Mouse (Mus musculus) forebrain, embryonic 13.5 days (tissue): ENCODE measurements around the gene Arl6ip4. TPM values are rescaled to one million over a fixed set of nuclear protein-coding genes. Genes with fewer than 3 reads are reported as not detected.

Experiments used
- ATAC-seq: fragments of 200-750 bp; cut with Nextera tagmentation; 2 replicates; pipeline ENCODE4 v1.8.0; 2017
- H3K27ac ChIP-seq: fragments of 300-500 bp; sonication (generic); 2 replicates; pipeline ENCODE4 v1.5.1; 2015; ENCODE audit warnings: inconsistent platforms, mild to moderate bottlenecking, moderate library complexity
- H3K27me3 ChIP-seq: fragments of 300-500 bp; sonication (generic); 2 replicates; pipeline ENCODE4 v1.6.1; 2015; ENCODE audit warnings: mild to moderate bottlenecking, inconsistent platforms
- H3K36me3 ChIP-seq: fragments of 300-500 bp; sonication (generic); 2 replicates; pipeline ENCODE4 v1.6.1; 2015; ENCODE audit warnings: mild to moderate bottlenecking, inconsistent platforms; ENCODE audit not compliant: poor library complexity, severe bottlenecking
- H3K4me1 ChIP-seq: fragments of 300-500 bp; sonication (generic); 2 replicates; pipeline ENCODE4 v1.6.1; 2015; ENCODE audit warnings: inconsistent platforms
- H3K4me2 ChIP-seq: fragments of 300-500 bp; sonication (generic); 2 replicates; pipeline ENCODE4 v1.6.1; 2015; ENCODE audit warnings: inconsistent platforms, mild to moderate bottlenecking, moderate library complexity
- H3K4me3 ChIP-seq: fragments of 300-500 bp; sonication (generic); 2 replicates; pipeline ENCODE4 v1.5.1; 2015; ENCODE audit warnings: mild to moderate bottlenecking, inconsistent platforms
- H3K9ac ChIP-seq: fragments of 300-500 bp; sonication (generic); 2 replicates; pipeline ENCODE4 v1.6.1; 2015; ENCODE audit warnings: mild to moderate bottlenecking, inconsistent platforms
- H3K9me3 ChIP-seq: fragments of 300-500 bp; sonication (generic); replicated peaks from 2 replicates; pipeline ENCODE4 v1.6.1; 2016; ENCODE audit warnings: inconsistent platforms
- WGBS: fragments of 180-500 bp; shearing (Covaris S2); methylation state at CpG from one replicate; pipeline ENCODE4 v1.1.7; 2015; 5-methylcytosine and 5-hydroxymethylcytosine counted together
- polyA plus RNA-seq: library from polyadenylated mRNA; unstranded; fragments of >200 nt; fragmentation: Nextera tagmentation; extraction: Ambion mirVana; gene quantifications from 2 replicates; pipeline ENCODE4 v1.2.1, GENCODE M21; 2015

The Arl6ip4 gene
- polyA plus RNA-seq, 1 experiment from 2014 or later, result 83.0 TPM

DNA sequence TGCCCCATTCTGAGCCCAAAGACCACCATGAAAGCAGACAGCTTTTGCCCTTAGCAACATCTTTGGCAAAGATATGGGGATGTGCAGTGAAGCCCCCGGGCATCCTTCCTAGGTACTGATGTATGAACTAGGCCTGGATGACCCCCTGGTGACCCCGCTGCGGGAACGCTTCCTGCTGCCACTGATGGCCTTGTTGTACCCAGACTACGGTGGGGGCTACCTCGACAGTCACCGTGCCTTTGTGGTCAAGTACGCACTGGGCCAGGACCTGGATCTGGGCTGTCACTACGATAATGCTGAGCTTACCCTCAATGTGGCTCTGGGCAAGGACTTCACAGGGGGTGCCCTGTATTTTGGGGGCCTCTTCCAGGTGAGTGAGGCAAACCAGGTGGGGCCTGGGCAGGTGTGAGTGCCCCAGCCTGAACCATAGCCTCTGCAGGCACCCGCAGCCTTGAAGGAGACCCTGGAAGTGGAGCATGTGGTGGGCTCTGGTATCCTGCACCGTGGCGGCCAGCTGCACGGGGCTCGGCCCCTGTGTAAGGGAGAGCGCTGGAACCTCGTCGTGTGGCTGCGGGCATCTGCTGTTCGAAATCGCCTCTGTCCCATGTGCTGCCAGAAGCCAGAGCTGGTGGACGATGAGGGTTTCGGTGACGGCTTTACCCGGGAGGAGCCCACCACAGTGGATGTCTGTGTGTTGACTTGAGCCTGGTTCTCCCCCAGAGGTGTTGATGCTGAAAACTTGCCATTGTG lies 1.4 kb upstream of the Arl6ip4 start:
- Histone ChIP-seq H3K4me2 (no peak overlapping the region), H3K4me3 (peak overlapping the region; percentile 0; the same call in 1 of the 2 replicates), H3K27ac (no peak overlapping the region), H3K4me1 (peaks cover 41% of the 10 kb centered on the region), H3K27me3 (no peaks in the 10 kb centered on the region), H3K9me3 (no peaks in the 10 kb centered on the region), H3K9ac (no peak overlapping the region), H3K36me3 (peaks cover 34% of the 10 kb centered on the region)
- WGBS, result 94% methylated on average over 24 of the region's 24 CpGs
- ATAC-seq, result no peak

DNA sequence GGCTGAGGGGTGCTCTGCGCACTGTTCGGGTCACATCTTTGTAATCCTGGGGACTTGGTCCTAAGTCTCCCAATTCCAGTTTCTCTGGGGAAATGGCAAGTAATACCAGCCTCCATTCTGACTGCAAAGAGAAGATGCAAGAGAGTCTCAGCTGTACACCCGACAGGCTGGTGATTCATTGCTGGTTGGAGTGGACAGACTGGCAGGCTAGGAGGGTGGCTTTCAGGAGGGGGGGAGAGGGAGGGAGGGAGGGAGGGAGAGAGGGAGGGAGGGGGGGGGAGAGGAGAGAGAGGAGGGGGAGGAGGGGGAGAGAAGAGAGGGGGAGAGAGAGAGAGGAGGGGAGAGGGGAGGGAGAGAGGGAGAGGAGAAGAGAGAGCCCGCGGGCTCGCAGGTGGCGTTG lies 358 bp upstream of the Arl6ip4 start:
- no peak for ATAC-seq
- whole genome bisulfite sequencing, result 23% methylated on average over 7 of the region's 7 CpGs
- H3K4me1 ChIP-seq, result peaks cover 41% of the 10 kb centered on the region

DNA sequence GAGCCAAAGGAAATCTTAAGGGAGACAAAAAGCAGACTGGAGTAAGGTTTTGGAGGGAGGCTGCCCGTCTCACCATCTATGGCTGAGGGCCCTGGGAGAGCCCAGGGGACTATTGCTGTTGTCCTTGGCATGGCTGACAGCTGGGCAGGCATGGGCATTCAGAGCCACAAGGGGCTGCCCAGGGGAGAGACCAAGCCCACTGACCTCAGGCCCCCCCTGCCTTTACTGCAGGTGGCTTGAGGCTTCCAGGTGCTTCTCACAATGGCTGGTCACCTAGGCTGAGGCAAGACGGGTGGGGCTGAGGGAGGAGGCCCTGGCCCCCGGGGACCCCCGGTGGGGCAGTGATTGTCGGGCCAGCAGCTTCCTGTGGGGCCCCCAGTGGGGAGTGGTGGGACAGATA lies 3.3 kb downstream of the Arl6ip4 start:
- no peak overlapping the region for H3K27ac ChIP-seq

More for the DNA sequence above, 358 bp upstream of the Arl6ip4 start:
- peak overlapping the region; percentile 94 for H3K9ac ChIP-seq
- peak overlapping the region; percentile 94 for H3K4me3 ChIP-seq
- peak overlapping the region; percentile 98 for H3K4me2 ChIP-seq
- H3K27me3 ChIP-seq, result no peaks in the 10 kb centered on the region
- H3K9me3 ChIP-seq, result no peaks in the 10 kb centered on the region
- peaks cover 45% of the 10 kb centered on the region for H3K36me3 ChIP-seq
- peak overlapping the region; percentile 78 for H3K27ac ChIP-seq

DNA sequence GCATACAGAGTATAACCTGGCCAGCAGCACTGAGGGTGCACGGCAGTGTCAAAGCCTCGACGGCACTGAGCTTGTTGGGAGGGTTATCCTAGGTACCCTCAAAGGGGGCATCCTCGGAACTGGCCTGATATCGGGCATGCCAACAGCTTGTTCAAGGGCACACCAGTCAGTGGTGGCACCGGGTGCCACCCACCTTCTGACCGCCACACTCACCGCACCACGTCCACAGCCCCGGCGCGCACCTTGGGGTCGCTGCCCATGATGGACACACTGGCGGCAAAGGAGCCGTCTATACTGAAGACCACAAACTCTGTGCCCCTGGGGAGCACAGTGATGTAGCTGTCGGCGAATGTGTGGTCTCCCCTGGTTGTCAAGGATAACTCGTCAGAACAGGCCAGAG lies 6.5 kb downstream of the Arl6ip4 start:
- Histone ChIP-seq H3K4me1 (peaks cover 5% of the 10 kb centered on the region), H3K27ac (no peak overlapping the region), H3K9ac (no peak overlapping the region), H3K27me3 (no peaks in the 10 kb centered on the region), H3K9me3 (no peaks in the 10 kb centered on the region), H3K4me2 (no peak overlapping the region), H3K36me3 (peaks cover 88% of the 10 kb centered on the region), H3K4me3 (no peak overlapping the region)
- no peak for ATAC-seq
- WGBS, result 94% methylated on average over 18 of the region's 18 CpGs

More for the DNA sequence above, 3.3 kb downstream of the Arl6ip4 start:
- ATAC-seq, result no peak
- no peaks in the 10 kb centered on the region for H3K27me3 ChIP-seq
- H3K4me1 ChIP-seq, result peaks cover 20% of the 10 kb centered on the region
- H3K4me3 ChIP-seq, result no peak overlapping the region
- no peak overlapping the region for H3K9ac ChIP-seq
- H3K4me2 ChIP-seq, result no peak overlapping the region
- no peaks in the 10 kb centered on the region for H3K9me3 ChIP-seq
- whole genome bisulfite sequencing, result 85% methylated on average over 5 of the region's 5 CpGs
- H3K36me3 ChIP-seq, result peaks cover 78% of the 10 kb centered on the region

DNA sequence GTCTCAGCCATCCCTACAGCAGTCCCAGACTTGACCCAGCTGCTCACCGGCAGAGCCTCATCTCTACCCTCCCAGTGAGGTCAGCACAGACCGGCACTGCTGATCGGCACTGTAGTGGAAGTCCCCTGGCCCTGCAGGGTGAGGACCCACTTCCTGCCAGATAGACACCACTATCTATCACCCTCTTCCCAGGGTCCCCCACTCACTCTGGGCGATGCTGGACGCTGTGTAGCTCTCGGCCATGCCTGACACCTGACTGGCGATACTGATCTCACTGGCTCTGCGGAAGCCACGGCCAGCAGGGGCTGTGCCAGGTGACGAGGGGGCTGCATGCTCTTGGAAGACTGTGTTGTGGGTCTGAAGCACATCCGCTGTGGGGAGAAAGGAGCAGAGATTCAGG lies 9.2 kb downstream of the Arl6ip4 start:
- Histone ChIP-seq H3K9me3 (no peaks in the 10 kb centered on the region), H3K4me3 (no peak overlapping the region), H3K36me3 (peaks cover 87% of the 10 kb centered on the region), H3K27ac (no peak overlapping the region), H3K27me3 (no peaks in the 10 kb centered on the region), H3K4me2 (no peak overlapping the region), H3K4me1 (no peaks in the 10 kb centered on the region), H3K9ac (no peak overlapping the region)
- 94% methylated on average over 11 of the region's 11 CpGs for WGBS
- ATAC-seq, result no peak

DNA sequence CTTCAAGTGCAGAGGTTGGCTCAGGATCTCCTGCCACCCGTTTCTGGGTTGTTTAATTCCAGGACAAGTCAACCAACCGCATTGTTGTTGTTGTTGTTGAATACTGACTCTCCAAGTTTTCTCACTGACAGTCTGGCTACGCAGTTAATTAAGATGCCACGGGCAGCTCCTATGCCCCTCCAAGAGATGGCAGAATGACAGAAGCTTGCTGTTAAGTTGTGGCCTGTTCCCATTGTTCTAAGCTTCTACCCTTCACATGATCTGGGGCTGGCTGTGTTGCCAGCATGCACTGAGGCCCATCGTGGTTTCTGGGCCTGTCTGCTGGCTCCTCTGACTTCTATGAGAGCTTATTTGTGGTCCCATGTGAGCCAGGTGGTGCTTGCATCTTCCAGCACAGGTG lies 18.4 kb downstream of the Arl6ip4 start:
- no peaks in the 10 kb centered on the region for H3K27me3 ChIP-seq
- WGBS, result 88% methylated on average over 5 of the region's 5 CpGs
- H3K4me3 ChIP-seq, result no peak overlapping the region
- no peak overlapping the region for H3K4me2 ChIP-seq
- no peak overlapping the region for H3K27ac ChIP-seq
- peaks cover 80% of the 10 kb centered on the region for H3K36me3 ChIP-seq
- no peaks in the 10 kb centered on the region for H3K4me1 ChIP-seq
- H3K9ac ChIP-seq, result no peak overlapping the region
- H3K9me3 ChIP-seq, result no peaks in the 10 kb centered on the region
- no peak for ATAC-seq

DNA sequence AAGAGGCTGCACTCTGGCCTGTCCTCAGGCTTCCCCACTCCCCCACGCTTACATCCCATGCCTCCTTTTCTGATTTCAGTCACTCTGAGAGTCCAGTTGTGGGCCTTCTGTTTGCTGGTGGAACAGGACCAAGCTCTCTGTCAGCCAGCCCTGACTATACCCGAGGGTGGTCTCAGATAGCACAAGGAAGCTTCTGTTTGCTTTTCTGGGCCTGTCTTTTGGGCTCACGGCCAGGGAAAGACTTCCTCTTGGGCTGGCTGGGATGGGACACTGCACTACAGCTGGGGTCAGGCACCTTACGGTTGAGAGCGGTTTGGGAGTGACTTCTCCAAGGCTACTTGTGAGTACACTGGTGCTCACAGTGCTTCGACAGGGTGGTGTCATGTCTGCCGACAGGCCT lies 22.2 kb downstream of the Arl6ip4 start:
- ATAC-seq, result no peak
- Histone ChIP-seq H3K9ac (no peak overlapping the region), H3K9me3 (no peaks in the 10 kb centered on the region), H3K4me3 (no peak overlapping the region), H3K4me2 (no peak overlapping the region), H3K4me1 (no peaks in the 10 kb centered on the region), H3K27me3 (no peaks in the 10 kb centered on the region), H3K27ac (no peak overlapping the region), H3K36me3 (peaks cover 70% of the 10 kb centered on the region)
- WGBS, result 89% methylated on average over 7 of the region's 7 CpGs

DNA sequence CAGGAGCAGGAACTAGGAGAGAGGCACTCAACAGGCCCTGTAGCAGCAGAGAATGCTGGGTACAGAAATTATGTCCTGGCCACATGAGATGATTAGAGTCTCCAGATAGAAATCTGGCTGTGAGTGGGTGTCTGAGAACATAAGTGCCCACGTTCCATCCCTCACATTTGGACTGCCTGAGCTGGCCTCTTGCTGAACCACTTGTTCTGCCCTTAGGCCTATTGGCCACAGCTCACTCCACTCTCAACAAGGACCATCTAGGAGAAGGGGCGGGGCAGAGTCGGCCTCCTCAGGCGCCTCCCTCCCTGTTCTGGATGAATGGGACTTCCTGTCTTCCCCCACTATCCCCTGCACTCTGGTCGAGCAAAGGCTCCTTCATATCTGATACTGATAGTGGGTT lies 33.1 kb downstream of the Arl6ip4 start:
- Histone ChIP-seq H3K4me1 (no peaks in the 10 kb centered on the region), H3K36me3 (peaks cover 32% of the 10 kb centered on the region), H3K4me2 (no peak overlapping the region), H3K27me3 (no peaks in the 10 kb centered on the region), H3K9ac (no peak overlapping the region), H3K27ac (no peak overlapping the region), H3K9me3 (no peaks in the 10 kb centered on the region), H3K4me3 (no peak overlapping the region)
- ATAC-seq, result no peak
- WGBS, result 70% methylated on average over 5 of the region's 5 CpGs

DNA sequence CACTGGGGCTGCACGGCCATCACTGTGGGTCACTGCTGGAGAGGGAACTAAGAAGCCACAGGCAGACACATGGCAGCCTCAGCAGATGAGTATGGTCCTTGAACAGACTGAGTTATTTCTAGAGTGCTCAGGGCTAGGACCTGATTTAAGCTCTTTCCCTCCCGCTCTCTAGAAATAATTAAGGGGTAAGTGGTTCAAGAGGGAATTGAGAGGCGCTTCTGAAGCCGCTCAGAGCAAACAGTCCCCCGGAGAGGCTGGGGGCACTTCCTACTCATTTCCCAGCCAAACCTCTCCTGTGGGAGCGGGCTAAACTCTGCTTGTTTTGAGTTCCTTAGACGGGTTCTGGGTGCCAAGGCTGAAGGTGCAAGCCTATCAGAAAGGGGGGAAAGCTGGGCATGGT lies 35.0 kb downstream of the Arl6ip4 start:
- Histone ChIP-seq H3K27ac (no peak overlapping the region), H3K4me2 (no peak overlapping the region), H3K4me1 (no peaks in the 10 kb centered on the region), H3K4me3 (no peak overlapping the region), H3K9me3 (no peaks in the 10 kb centered on the region), H3K9ac (no peak overlapping the region), H3K27me3 (no peaks in the 10 kb centered on the region), H3K36me3 (peaks cover 32% of the 10 kb centered on the region)
- 73% methylated on average over 7 of the region's 7 CpGs for WGBS
- no peak for ATAC-seq

DNA sequence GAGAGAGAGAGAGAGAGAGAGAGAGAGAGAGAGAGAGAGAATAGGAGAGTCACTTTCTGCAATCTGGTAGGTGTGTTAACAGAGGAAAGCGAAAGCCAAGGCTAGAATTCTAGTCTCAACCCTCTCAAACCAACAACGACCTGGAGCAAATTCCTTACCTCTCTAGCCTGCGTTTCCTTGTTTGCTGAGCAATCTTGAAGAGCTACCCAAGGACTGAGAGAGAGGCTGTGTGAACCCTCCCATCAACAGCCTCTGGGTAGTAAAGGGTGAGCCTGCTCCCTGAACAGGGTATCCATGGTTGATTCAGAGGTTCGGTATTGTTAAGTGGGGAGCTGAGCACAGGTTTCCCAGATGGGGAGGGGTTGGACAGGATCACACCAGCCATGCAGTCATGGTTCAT lies 36.8 kb downstream of the Arl6ip4 start:
- Histone ChIP-seq H3K9me3 (no peaks in the 10 kb centered on the region), H3K9ac (no peak overlapping the region), H3K36me3 (peaks cover 28% of the 10 kb centered on the region), H3K4me2 (no peak overlapping the region), H3K4me3 (no peak overlapping the region), H3K4me1 (no peaks in the 10 kb centered on the region), H3K27me3 (no peaks in the 10 kb centered on the region), H3K27ac (no peak overlapping the region)
- WGBS, result 97% methylated on average over 4 of the region's 4 CpGs
- no peak for ATAC-seq

DNA sequence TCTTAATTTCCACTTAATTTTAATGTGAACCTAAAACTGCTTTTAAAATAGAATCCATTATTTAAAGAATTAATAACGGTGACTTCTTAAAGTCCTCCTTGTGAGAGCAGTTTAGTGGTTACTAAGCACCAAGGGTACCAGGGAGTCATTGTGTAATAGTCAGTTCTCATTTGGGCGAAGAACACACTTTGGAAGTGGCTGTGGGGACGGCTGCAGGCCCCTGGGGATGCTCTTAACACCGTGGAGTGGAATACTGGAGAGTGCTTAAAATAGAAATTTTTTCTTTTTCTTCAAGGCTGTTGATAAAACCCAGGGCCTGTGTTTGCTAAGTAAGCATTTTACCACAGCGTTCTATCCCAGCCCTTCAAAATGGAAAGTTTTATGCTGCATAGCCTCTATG lies 40.1 kb downstream of the Arl6ip4 start:
- H3K4me3 ChIP-seq, result no peak overlapping the region
- no peak overlapping the region for H3K9ac ChIP-seq
- no peaks in the 10 kb centered on the region for H3K9me3 ChIP-seq
- 0 out of 2 replicates have a peak, but pooled peaks cover 5% of the 10 kb centered on the region for H3K4me1 ChIP-seq
- H3K36me3 ChIP-seq, result peaks cover 16% of the 10 kb centered on the region
- H3K4me2 ChIP-seq, result no peak overlapping the region
- 86% methylated on average over 5 of the region's 5 CpGs for WGBS
- ATAC-seq, result no peak
- H3K27ac ChIP-seq, result no peak overlapping the region
- no peaks in the 10 kb centered on the region for H3K27me3 ChIP-seq

DNA sequence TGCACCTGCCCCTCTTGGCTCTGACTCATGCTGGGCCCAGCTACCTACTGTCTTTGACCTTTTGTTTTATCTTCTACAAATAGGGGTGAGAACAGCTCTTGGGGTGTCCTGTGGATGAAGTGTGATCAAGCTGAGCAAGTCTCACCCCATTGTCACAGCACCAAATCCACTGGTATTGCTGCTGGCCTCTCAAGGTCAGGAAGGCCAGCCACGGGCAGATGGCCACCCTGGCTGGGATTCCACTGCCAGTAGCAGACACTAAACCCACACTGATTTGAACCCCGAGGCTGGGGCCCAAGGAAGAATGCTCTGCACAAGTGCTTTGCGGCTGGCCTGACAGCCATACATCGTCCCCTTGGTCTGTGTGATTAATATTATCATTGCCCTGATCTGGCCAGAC lies 42.4 kb downstream of the Arl6ip4 start:
- H3K9me3 ChIP-seq, result no peaks in the 10 kb centered on the region
- no peak overlapping the region for H3K27ac ChIP-seq
- no peak overlapping the region for H3K4me2 ChIP-seq
- H3K4me3 ChIP-seq, result no peak overlapping the region
- peaks cover 20% of the 10 kb centered on the region for H3K4me1 ChIP-seq
- H3K9ac ChIP-seq, result no peak overlapping the region
- WGBS, result 84% methylated on average over 4 of the region's 4 CpGs
- no peaks in the 10 kb centered on the region for H3K36me3 ChIP-seq
- ATAC-seq, result no peak
- no peaks in the 10 kb centered on the region for H3K27me3 ChIP-seq

DNA sequence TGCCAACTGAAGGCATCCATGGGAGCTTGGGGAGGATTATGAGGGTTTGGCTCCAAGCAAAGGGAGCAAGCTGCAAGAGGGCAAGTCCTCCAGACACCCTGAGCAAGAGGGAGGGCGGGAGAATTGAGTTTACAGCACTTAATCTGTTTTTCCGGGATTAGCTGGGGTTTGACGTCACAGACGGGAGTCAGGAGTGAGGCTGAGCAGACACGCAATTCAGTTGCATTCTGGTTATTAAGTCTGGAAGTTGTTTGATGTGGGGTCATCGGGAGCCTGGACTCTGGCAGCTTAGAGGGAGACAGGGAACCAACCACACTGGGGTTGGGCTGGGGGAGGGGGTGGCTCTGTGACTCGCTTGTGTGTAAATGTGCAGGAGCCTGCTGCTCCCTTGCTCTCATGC lies 43.6 kb downstream of the Arl6ip4 start:
- H3K4me1 ChIP-seq, result peaks cover 32% of the 10 kb centered on the region
- no peaks in the 10 kb centered on the region for H3K27me3 ChIP-seq
- no peak overlapping the region for H3K4me3 ChIP-seq
- no peak overlapping the region for H3K4me2 ChIP-seq
- no peak overlapping the region for H3K27ac ChIP-seq
- 31% methylated on average over 7 of the region's 7 CpGs for WGBS
- H3K9me3 ChIP-seq, result no peaks in the 10 kb centered on the region
- H3K9ac ChIP-seq, result no peak overlapping the region
- ATAC-seq, result no peak
- H3K36me3 ChIP-seq, result no peaks in the 10 kb centered on the region
